Mouse (Mus musculus) small intestine, adult 10 weeks (tissue): Measurements from ENCODE around the gene Tle1. TPM values are rescaled to one million over a fixed set of nuclear protein-coding genes. Genes with fewer than 3 reads are reported as not detected.

ENCODE experiments used
- polyA plus RNA-seq: library from polyadenylated mRNA; stranded (reverse); fragments of 350-450 nt; fragmentation: Illumina TruSeq; extraction: RNeasy Lipid Tissue Mini Kit (QIAGEN cat#74804); gene quantifications from one replicate; pipeline ENCODE4 v1.2.3, GENCODE M21; 2014; ENCODE audit warnings: low replicate concordance

The Tle1 gene
- polyA plus RNA-seq: 27.8 TPM

GRCm38 (mm10) chr4:72200559-72201409, at the start of gene Tle1:
Gene Tle1, minus strand, starts transcription at chr4:72200919.

